Comparison of ENCODE assay signal across 17 mouse cellular contexts in the genomic region with DNA sequence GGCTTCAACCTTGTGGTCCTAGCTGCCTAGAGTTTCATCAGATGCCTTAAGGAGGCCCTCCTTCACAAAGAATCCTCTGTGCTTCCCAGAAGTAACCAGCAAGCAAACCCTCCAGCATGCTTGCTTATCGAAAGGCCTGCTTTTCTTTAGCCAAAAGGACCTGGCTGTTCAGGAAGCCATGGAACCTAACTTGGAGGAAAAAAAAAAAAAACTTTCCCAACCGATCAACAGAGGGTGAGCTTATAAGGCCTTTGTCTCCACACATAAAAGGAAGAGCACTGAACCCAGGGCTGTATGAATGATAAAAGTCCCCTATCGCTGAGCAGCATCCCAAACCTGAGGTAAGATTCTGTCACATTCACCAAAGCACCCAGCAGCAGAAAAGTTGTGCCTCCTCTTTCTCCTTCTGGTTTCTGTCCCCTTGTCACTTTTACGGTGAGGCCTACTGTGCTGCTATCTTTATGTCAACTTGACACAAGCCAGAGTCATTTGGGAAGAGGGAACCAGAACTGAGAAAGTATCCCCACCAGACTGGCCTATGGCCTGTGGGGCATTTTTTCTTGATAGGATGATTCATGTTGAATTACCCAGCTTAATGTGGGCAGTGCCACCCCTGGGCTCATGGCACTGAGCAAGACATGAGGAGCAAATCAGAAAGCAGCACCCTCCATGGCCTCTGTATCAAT.
A peak's percentile ranks its signal among the peaks of the same experiment; 100 is the strongest.
DNase-seq lines count a peak whose midpoint lies in the region; ATAC-seq and TF ChIP-seq lines count a peak whose summit lies in the region.
"Had no signal": no experiment of that assay in that cellular context is flagged by ENCODE, and none has a peak within 500 bp of the region (broad histone marks: within the 10 kb centered on the region; RNA-seq: fewer than 3 reads in every experiment).

No protein-coding gene starts in this region.

- DNase-seq in heart, embryonic 10.5 days (ENCODE audit: low spot score): no peak
- DNase-seq in heart, adult 2 months: no peak
- DNase-seq in heart, postnatal 0 days (ENCODE audit: low spot score): peak; percentile 20
- DNase-seq in heart, postnatal 25 days (ENCODE audit: low spot score): no peak
- DNase-seq in MEL-GATA-1-ER (ENCODE audit: extremely low read depth, low read depth): peak; percentile 50
- DNase-seq in liver, embryonic 13.5 days: peak; percentile 4
- DNase-seq in midbrain, embryonic 10.5 days (ENCODE audit: low spot score): no peak
- no peak for DNase-seq in T-cell, adult 2 months (ENCODE audit: low spot score)
- DNase-seq: cerebellum, adult 9-10 months; forebrain, postnatal 0 days; kidney, postnatal 36 days; retina, postnatal 1 day had no signal

- ATAC-seq in heart, postnatal 0 days (ENCODE audit: insufficient read depth, low read depth): peak; percentile 79
- no peak for ATAC-seq in liver, embryonic 13.5 days (ENCODE audit: low read depth)
- ATAC-seq: forebrain, postnatal 0 days had no signal

- TF ChIP-seq EP300 in heart, adult 2 months (IDR thresholded peaks at IDR 0.05; ENCODE audit: insufficient read depth, low read depth, low read length): no peak
- 0 out of 2 replicates have a peak, but pooled peaks have one; percentile 39 for TF ChIP-seq EP300 in heart, postnatal 0 days (IDR thresholded peaks at IDR 0.05; ENCODE audit: low read depth)

- H3K36me3 ChIP-seq in heart, embryonic 10.5 days: no peaks in the 10 kb centered on the region
- H3K36me3 ChIP-seq in heart, adult 2 months (ENCODE audit: control insufficient read depth, insufficient read depth, low read length): no peaks in the 10 kb centered on the region
- H3K36me3 ChIP-seq in heart, postnatal 0 days (replicated peaks; ENCODE audit: control insufficient read depth, insufficient read depth, low read length): no peaks in the 10 kb centered on the region
- no peaks in the 10 kb centered on the region for H3K36me3 ChIP-seq in liver, embryonic 13.5 days
- H3K36me3 ChIP-seq in midbrain, embryonic 10.5 days: peaks cover 6% of the 10 kb centered on the region; the same call in 1 of the 2 replicates

- no peak overlapping the region for H3K4me3 ChIP-seq in heart, embryonic 10.5 days
- no peak overlapping the region for H3K4me3 ChIP-seq in heart, adult 2 months
- no peak overlapping the region for H3K4me3 ChIP-seq in heart, postnatal 0 days (ENCODE audit: low read depth, low read length)
- peak overlapping the region; percentile 50 for H3K4me3 ChIP-seq in liver, embryonic 13.5 days (replicated peaks)
- no peak overlapping the region for H3K4me3 ChIP-seq in midbrain, embryonic 10.5 days
- H3K4me3 ChIP-seq: forebrain, embryonic 10.5 days; hindbrain, embryonic 12.5 days had no signal

- H3K9me3 ChIP-seq in heart, embryonic 10.5 days: no peaks in the 10 kb centered on the region
- no peaks in the 10 kb centered on the region for H3K9me3 ChIP-seq in heart, postnatal 0 days (replicated peaks; ENCODE audit: control insufficient read depth, low read length)
- H3K9me3 ChIP-seq in liver, embryonic 13.5 days (replicated peaks): no peaks in the 10 kb centered on the region
- no peaks in the 10 kb centered on the region for H3K9me3 ChIP-seq in midbrain, embryonic 10.5 days (replicated peaks)
- H3K9me3 ChIP-seq: forebrain, embryonic 10.5 days; hindbrain, embryonic 12.5 days had no signal

- H3K4me1 ChIP-seq in heart, embryonic 10.5 days: peaks cover 33% of the 10 kb centered on the region
- no peaks in the 10 kb centered on the region for H3K4me1 ChIP-seq in heart, adult 2 months (ENCODE audit: control insufficient read depth, insufficient read depth, low read length)
- H3K4me1 ChIP-seq in heart, postnatal 0 days (ENCODE audit: control insufficient read depth, insufficient read depth): 0 out of 2 replicates have a peak, but pooled peaks cover 4% of the 10 kb centered on the region
- H3K4me1 ChIP-seq in liver, embryonic 13.5 days (replicated peaks): peaks cover 50% of the 10 kb centered on the region
- H3K4me1 ChIP-seq in midbrain, embryonic 10.5 days: no peaks in the 10 kb centered on the region
- H3K4me1 ChIP-seq: forebrain, embryonic 10.5 days; hindbrain, embryonic 12.5 days had no signal

- H3K9ac ChIP-seq in heart, adult 2 months (ENCODE audit: low read depth, low read length): no peak overlapping the region
- no peak overlapping the region for H3K9ac ChIP-seq in heart, postnatal 0 days (replicated peaks; ENCODE audit: low read depth, low read length)
- H3K9ac ChIP-seq in liver, embryonic 13.5 days: peak overlapping the region; percentile 62
- H3K9ac ChIP-seq: forebrain, postnatal 0 days; hindbrain, embryonic 12.5 days had no signal

- no peaks in the 10 kb centered on the region for H3K27me3 ChIP-seq in heart, embryonic 10.5 days (ENCODE audit: insufficient read depth, poor library complexity, severe bottlenecking)
- no peaks in the 10 kb centered on the region for H3K27me3 ChIP-seq in heart, adult 2 months (ENCODE audit: control insufficient read depth, insufficient read depth, low read length)
- no peaks in the 10 kb centered on the region for H3K27me3 ChIP-seq in heart, postnatal 0 days (ENCODE audit: control insufficient read depth, insufficient read depth, low read length)
- no peaks in the 10 kb centered on the region for H3K27me3 ChIP-seq in liver, embryonic 13.5 days
- H3K27me3 ChIP-seq in midbrain, embryonic 10.5 days (ENCODE audit: low read depth, poor library complexity, severe bottlenecking): no peaks in the 10 kb centered on the region
- H3K27me3 ChIP-seq: CH12.LX; hindbrain, embryonic 12.5 days had no signal

- intact Hi-C loops in heart, adult 2 months (cut with DNase I): no loop called here
- intact Hi-C loops in heart, postnatal 25 days (cut with DNase I): no loop called here

- H3K79me2 ChIP-seq in heart, adult 2 months (replicated peaks; ENCODE audit: control insufficient read depth, insufficient read depth, low read length): no peaks in the 10 kb centered on the region

- H3K27ac ChIP-seq in heart, embryonic 10.5 days: peak overlapping the region; percentile 80
- H3K27ac ChIP-seq in heart, adult 2 months: no peak overlapping the region
- H3K27ac ChIP-seq in heart, postnatal 0 days (ENCODE audit: low read depth): no peak overlapping the region
- peak overlapping the region; percentile 90 for H3K27ac ChIP-seq in liver, embryonic 13.5 days
- no peak overlapping the region for H3K27ac ChIP-seq in midbrain, embryonic 10.5 days (replicated peaks)
- H3K27ac ChIP-seq: forebrain, embryonic 10.5 days; hindbrain, embryonic 12.5 days; macrophage had no signal

- no peak overlapping the region for H3K4me2 ChIP-seq in heart, postnatal 0 days (ENCODE audit: low read depth, low read length)
- H3K4me2 ChIP-seq in liver, embryonic 13.5 days: peak overlapping the region; percentile 66
- H3K4me2 ChIP-seq: hindbrain, embryonic 12.5 days; midbrain, embryonic 11.5 days had no signal

- TF ChIP-seq POLR2A in heart, adult 2 months (IDR thresholded peaks at IDR 0.05; ENCODE audit: insufficient read depth, low read depth, low read length): no peak

- no peak for TF ChIP-seq CTCF in heart, adult 2 months (IDR thresholded peaks at IDR 0.05)
- no peak for TF ChIP-seq CTCF in heart, postnatal 0 days (IDR thresholded peaks at IDR 0.05; ENCODE audit: low read depth)

- 16% methylated on average over 4 of the region's 4 CpGs for WGBS in heart, embryonic 10.5 days
- 38% methylated on average over 4 of the region's 4 CpGs for WGBS in heart, adult 2 months
- WGBS in heart, postnatal 0 days: 19% methylated on average over 4 of the region's 4 CpGs
- 53% methylated on average over 4 of the region's 4 CpGs for WGBS in liver, embryonic 13.5 days (ENCODE audit: insufficient replicate concordance)
- 81% methylated on average over 4 of the region's 4 CpGs for WGBS in midbrain, embryonic 10.5 days

Comparison
In these comparisons a context has a peak if more than half of its experiments do, and no peak if none do; other contexts are left out.
1. DNase-seq: peak in heart, postnatal 0 days (single experiment), MEL-GATA-1-ER (single experiment) and liver, embryonic 13.5 days (single experiment); none in heart, embryonic 10.5 days (single experiment), heart, adult 2 months (0 of 2), heart, postnatal 25 days (single experiment), midbrain, embryonic 10.5 days (single experiment) and T-cell, adult 2 months (single experiment).
2. H3K27ac ChIP-seq: peak in heart, embryonic 10.5 days (single experiment) and liver, embryonic 13.5 days (single experiment); none in heart, adult 2 months (single experiment), heart, postnatal 0 days (single experiment) and midbrain, embryonic 10.5 days (single experiment).